Mouse (Mus musculus): ENCODE measurements at regions not wholly inside any gene's neighbourhood (a gene's known extent, or its start where the extent isn't known, plus 50 kb on each side); places are given as distances from the start of the nearest gene placed in this dataset.

- TF ChIP-seq POLR2A (IDR thresholded peaks at IDR 0.05; ENCODE audit: borderline replicate concordance, control insufficient read depth, low read depth, low read length) (no peak), CTCF (IDR thresholded peaks at IDR 0.05; ENCODE audit: control insufficient read depth, insufficient read depth, low read length) (no peak)
- 55% methylated on average over 3 of the region's 3 CpGs for WGBS
- Histone ChIP-seq H3K4me1 (ENCODE audit: control insufficient read depth, insufficient read depth, low read length) (peaks cover 2% of the 10 kb centered on the region; the same call in 1 of the 2 replicates), H3K4me3 (replicated peaks; ENCODE audit: control insufficient read depth, low read depth, low read length) (no peak overlapping the region), H3K27ac (ENCODE audit: control insufficient read depth, insufficient read depth, low read depth, low read length, poor library complexity) (no peak overlapping the region)
Observed at GRCm38 (mm10) chr16:95872436-95872835, 118.3 kb downstream of the Psmg1 start.

GRCm38 (mm10) chr16:95870291-95870690, 120.5 kb downstream of the Psmg1 start:
- 73% methylated on average over 2 of the region's 2 CpGs for WGBS
- Histone ChIP-seq H3K27ac (ENCODE audit: control insufficient read depth, insufficient read depth, low read depth, low read length, poor library complexity) (no peak overlapping the region), H3K4me1 (ENCODE audit: control insufficient read depth, insufficient read depth, low read length) (peaks cover 2% of the 10 kb centered on the region; the same call in 1 of the 2 replicates), H3K4me3 (replicated peaks; ENCODE audit: control insufficient read depth, low read depth, low read length) (no peak overlapping the region)
- TF ChIP-seq CTCF (IDR thresholded peaks at IDR 0.05; ENCODE audit: control insufficient read depth, insufficient read depth, low read length) (no peak), POLR2A (IDR thresholded peaks at IDR 0.05; ENCODE audit: borderline replicate concordance, control insufficient read depth, low read depth, low read length) (no peak)

GRCm38 (mm10) chr16:95869501-95869900, 121.3 kb downstream of the Psmg1 start:
- TF ChIP-seq CTCF (IDR thresholded peaks at IDR 0.05; ENCODE audit: control insufficient read depth, insufficient read depth, low read length) (no peak), POLR2A (IDR thresholded peaks at IDR 0.05; ENCODE audit: borderline replicate concordance, control insufficient read depth, low read depth, low read length) (no peak)
- Histone ChIP-seq H3K27ac (ENCODE audit: control insufficient read depth, insufficient read depth, low read depth, low read length, poor library complexity) (no peak overlapping the region), H3K4me3 (replicated peaks; ENCODE audit: control insufficient read depth, low read depth, low read length) (no peak overlapping the region), H3K4me1 (ENCODE audit: control insufficient read depth, insufficient read depth, low read length) (peaks cover 2% of the 10 kb centered on the region; the same call in 1 of the 2 replicates)
- 71% methylated on average over 5 of the region's 5 CpGs for WGBS

GRCm38 (mm10) chr16:95868896-95869295, 121.9 kb downstream of the Psmg1 start:
- H3K4me1 ChIP-seq (ENCODE audit: control insufficient read depth, insufficient read depth, low read length): peaks cover 2% of the 10 kb centered on the region; the same call in 1 of the 2 replicates

GRCm38 (mm10) chr16:95867516-95867915, 123.2 kb downstream of the Psmg1 start:
- 74% methylated on average over 9 of the region's 9 CpGs for WGBS
- peaks cover 2% of the 10 kb centered on the region; the same call in 1 of the 2 replicates for H3K4me1 ChIP-seq (ENCODE audit: control insufficient read depth, insufficient read depth, low read length)
- H3K4me3 ChIP-seq (replicated peaks; ENCODE audit: control insufficient read depth, low read depth, low read length): no peak overlapping the region
- no peak for TF ChIP-seq CTCF (IDR thresholded peaks at IDR 0.05; ENCODE audit: control insufficient read depth, insufficient read depth, low read length)
- no peak for TF ChIP-seq POLR2A (IDR thresholded peaks at IDR 0.05; ENCODE audit: borderline replicate concordance, control insufficient read depth, low read depth, low read length)
- H3K27ac ChIP-seq (ENCODE audit: control insufficient read depth, insufficient read depth, low read depth, low read length, poor library complexity): no peak overlapping the region

More at GRCm38 (mm10) chr16:95868896-95869295, 121.9 kb downstream of the Psmg1 start:
- Histone ChIP-seq H3K4me3 (replicated peaks; ENCODE audit: control insufficient read depth, low read depth, low read length) (no peak overlapping the region), H3K27ac (ENCODE audit: control insufficient read depth, insufficient read depth, low read depth, low read length, poor library complexity) (no peak overlapping the region)
- TF ChIP-seq POLR2A (IDR thresholded peaks at IDR 0.05; ENCODE audit: borderline replicate concordance, control insufficient read depth, low read depth, low read length) (no peak), CTCF (IDR thresholded peaks at IDR 0.05; ENCODE audit: control insufficient read depth, insufficient read depth, low read length) (no peak)
- WGBS: 92% methylated on average over 1 of the region's 1 CpGs

GRCm38 (mm10) chr16:95866866-95867420, 123.8 kb downstream of the Psmg1 start:
- Histone ChIP-seq H3K4me3 (replicated peaks; ENCODE audit: control insufficient read depth, low read depth, low read length) (no peak overlapping the region), H3K27ac (ENCODE audit: control insufficient read depth, insufficient read depth, low read depth, low read length, poor library complexity) (no peak overlapping the region), H3K4me1 (ENCODE audit: control insufficient read depth, insufficient read depth, low read length) (peaks cover 3% of the 10 kb centered on the region; the same call in 1 of the 2 replicates)
- 100% methylated on average over 1 of the region's 1 CpGs for WGBS
- TF ChIP-seq POLR2A (IDR thresholded peaks at IDR 0.05; ENCODE audit: borderline replicate concordance, control insufficient read depth, low read depth, low read length) (no peak), CTCF (IDR thresholded peaks at IDR 0.05; ENCODE audit: control insufficient read depth, insufficient read depth, low read length) (no peak)

GRCm38 (mm10) chr16:95865603-95866002, 125.2 kb downstream of the Psmg1 start:
- peaks cover 3% of the 10 kb centered on the region; the same call in 1 of the 2 replicates for H3K4me1 ChIP-seq (ENCODE audit: control insufficient read depth, insufficient read depth, low read length)
- 8% methylated on average over 1 of the region's 1 CpGs for WGBS
- H3K4me3 ChIP-seq (replicated peaks; ENCODE audit: control insufficient read depth, low read depth, low read length): no peak overlapping the region
- no peak overlapping the region for H3K27ac ChIP-seq (ENCODE audit: control insufficient read depth, insufficient read depth, low read depth, low read length, poor library complexity)
- TF ChIP-seq CTCF (IDR thresholded peaks at IDR 0.05; ENCODE audit: control insufficient read depth, insufficient read depth, low read length): no peak
- TF ChIP-seq POLR2A (IDR thresholded peaks at IDR 0.05; ENCODE audit: borderline replicate concordance, control insufficient read depth, low read depth, low read length): no peak

- WGBS: 77% methylated on average over 4 of the region's 4 CpGs
Observed at GRCm38 (mm10) chr16:95864646-95865045, 126.1 kb downstream of the Psmg1 start.

More at GRCm38 (mm10) chr16:95864646-95865045, 126.1 kb downstream of the Psmg1 start:
- TF ChIP-seq CTCF (IDR thresholded peaks at IDR 0.05; ENCODE audit: control insufficient read depth, insufficient read depth, low read length) (no peak), POLR2A (IDR thresholded peaks at IDR 0.05; ENCODE audit: borderline replicate concordance, control insufficient read depth, low read depth, low read length) (no peak)
- Histone ChIP-seq H3K4me3 (replicated peaks; ENCODE audit: control insufficient read depth, low read depth, low read length) (no peak overlapping the region), H3K4me1 (ENCODE audit: control insufficient read depth, insufficient read depth, low read length) (peaks cover 3% of the 10 kb centered on the region; the same call in 1 of the 2 replicates), H3K27ac (ENCODE audit: control insufficient read depth, insufficient read depth, low read depth, low read length, poor library complexity) (no peak overlapping the region)

Measured in bone marrow, adult 2 months (tissue).